Mouse (Mus musculus): ENCODE results near the gene Unc93b1. TPM values are rescaled to one million over a fixed set of nuclear protein-coding genes. Genes with fewer than 3 reads are reported as not detected.
"Not testable (repeated sequence)": the region's sequence is repeated elsewhere in the genome, so short reads cannot be mapped to it uniquely, and the experiment has no call there.

The Unc93b1 gene
- polyA plus RNA-seq, 1 experiment from 2014 or later: 5.1 TPM

- no peak for DNase-seq (ENCODE audit: low spot score)
- Histone ChIP-seq H3K4me3 (no peak overlapping the region), H3K36me3 (no peaks in the 10 kb centered on the region), H3K27me3 (ENCODE audit: low read depth, poor library complexity, severe bottlenecking) (peaks cover 18% of the 10 kb centered on the region; the same call in 1 of the 2 replicates), H3K27ac (replicated peaks) (no peak overlapping the region), H3K9me3 (replicated peaks) (no peaks in the 10 kb centered on the region), H3K4me1 (peaks cover 4% of the 10 kb centered on the region; the same call in 1 of the 2 replicates)
- 85% methylated on average over 7 of the region's 7 CpGs for whole genome bisulfite sequencing
Observed at GRCm38 (mm10) chr19:3942315-3942714, 7.3 kb downstream of the Unc93b1 start.

- Histone ChIP-seq H3K27me3 (ENCODE audit: low read depth, poor library complexity, severe bottlenecking) (peaks cover 18% of the 10 kb centered on the region; the same call in 1 of the 2 replicates), H3K36me3 (no peaks in the 10 kb centered on the region), H3K9me3 (replicated peaks) (no peaks in the 10 kb centered on the region), H3K4me1 (peaks cover 4% of the 10 kb centered on the region; the same call in 1 of the 2 replicates), H3K27ac (replicated peaks) (no peak overlapping the region), H3K4me3 (peak overlapping the region; percentile 10; the same call in 1 of the 2 replicates)
- WGBS: 24% methylated on average over 27 of the region's 27 CpGs
- no peak for DNase-seq (ENCODE audit: low spot score)
Observed at GRCm38 (mm10) chr19:3942986-3943735, 8.2 kb downstream of the Unc93b1 start.

- H3K4me3 ChIP-seq: no peak overlapping the region
- DNase-seq (ENCODE audit: low spot score): no peak
- H3K27ac ChIP-seq (replicated peaks): no peak overlapping the region
- no peaks in the 10 kb centered on the region for H3K9me3 ChIP-seq (replicated peaks)
- H3K4me1 ChIP-seq: peaks cover 6% of the 10 kb centered on the region; the same call in 1 of the 2 replicates
- H3K36me3 ChIP-seq: no peaks in the 10 kb centered on the region
- peaks cover 18% of the 10 kb centered on the region; the same call in 1 of the 2 replicates for H3K27me3 ChIP-seq (ENCODE audit: low read depth, poor library complexity, severe bottlenecking)
- WGBS: 38% methylated on average over 10 of the region's 10 CpGs
Observed at GRCm38 (mm10) chr19:3945872-3946564, 11.0 kb downstream of the Unc93b1 start.

- Histone ChIP-seq H3K4me1 (peaks cover 6% of the 10 kb centered on the region; the same call in 1 of the 2 replicates), H3K9me3 (replicated peaks) (no peaks in the 10 kb centered on the region), H3K36me3 (no peaks in the 10 kb centered on the region), H3K27ac (replicated peaks) (no peak overlapping the region), H3K4me3 (no peak overlapping the region), H3K27me3 (ENCODE audit: low read depth, poor library complexity, severe bottlenecking) (peaks cover 18% of the 10 kb centered on the region; the same call in 1 of the 2 replicates)
- DNase-seq (ENCODE audit: low spot score): peak; percentile 61
- 20% methylated on average over 2 of the region's 2 CpGs for WGBS
Observed at GRCm38 (mm10) chr19:3946715-3947114, 11.7 kb downstream of the Unc93b1 start.

GRCm38 (mm10) chr19:3947813-3948212 lies 12.8 kb downstream of the Unc93b1 start:
- 83% methylated on average over 3 of the region's 3 CpGs for WGBS
- Histone ChIP-seq H3K4me1 (peaks cover 6% of the 10 kb centered on the region; the same call in 1 of the 2 replicates), H3K27ac (replicated peaks) (no peak overlapping the region), H3K9me3 (replicated peaks) (no peaks in the 10 kb centered on the region), H3K36me3 (no peaks in the 10 kb centered on the region), H3K27me3 (ENCODE audit: low read depth, poor library complexity, severe bottlenecking) (peaks cover 7% of the 10 kb centered on the region; the same call in 1 of the 2 replicates), H3K4me3 (no peak overlapping the region)
- no peak for DNase-seq (ENCODE audit: low spot score)

GRCm38 (mm10) chr19:3948546-3948945 lies 13.6 kb downstream of the Unc93b1 start:
- no peaks in the 10 kb centered on the region for H3K36me3 ChIP-seq
- no peak for DNase-seq (ENCODE audit: low spot score)
- H3K9me3 ChIP-seq (replicated peaks): no peaks in the 10 kb centered on the region
- H3K4me1 ChIP-seq: 0 out of 2 replicates have a peak, but pooled peaks cover 3% of the 10 kb centered on the region
- WGBS: 78% methylated on average over 14 of the region's 14 CpGs
- H3K27me3 ChIP-seq (ENCODE audit: low read depth, poor library complexity, severe bottlenecking): no peaks in the 10 kb centered on the region
- no peak overlapping the region for H3K27ac ChIP-seq (replicated peaks)
- H3K4me3 ChIP-seq: no peak overlapping the region

- Histone ChIP-seq H3K4me1 (0 out of 2 replicates have a peak, but pooled peaks cover 3% of the 10 kb centered on the region), H3K36me3 (no peaks in the 10 kb centered on the region), H3K9me3 (replicated peaks) (no peaks in the 10 kb centered on the region), H3K4me3 (no peak overlapping the region), H3K27me3 (ENCODE audit: low read depth, poor library complexity, severe bottlenecking) (no peaks in the 10 kb centered on the region), H3K27ac (replicated peaks) (no peak overlapping the region)
- 77% methylated on average over 3 of the region's 3 CpGs for WGBS
- DNase-seq (ENCODE audit: low spot score): no peak
Observed at GRCm38 (mm10) chr19:3950331-3950730, 15.3 kb downstream of the Unc93b1 start.

- H3K27me3 ChIP-seq (ENCODE audit: low read depth, poor library complexity, severe bottlenecking): no peaks in the 10 kb centered on the region
- no peak for DNase-seq (ENCODE audit: low spot score)
- H3K36me3 ChIP-seq: no peaks in the 10 kb centered on the region
- 0 out of 2 replicates have a peak, but pooled peaks cover 3% of the 10 kb centered on the region for H3K4me1 ChIP-seq
- H3K4me3 ChIP-seq: no peak overlapping the region
- H3K27ac ChIP-seq (replicated peaks): no peak overlapping the region
- no peaks in the 10 kb centered on the region for H3K9me3 ChIP-seq (replicated peaks)
Observed at GRCm38 (mm10) chr19:3951461-3951860, 16.5 kb downstream of the Unc93b1 start.

GRCm38 (mm10) chr19:3952099-3952498 lies 17.1 kb downstream of the Unc93b1 start:
- Histone ChIP-seq H3K27me3 (ENCODE audit: low read depth, poor library complexity, severe bottlenecking) (no peaks in the 10 kb centered on the region), H3K4me1 (0 out of 2 replicates have a peak, but pooled peaks cover 3% of the 10 kb centered on the region), H3K4me3 (no peak overlapping the region), H3K9me3 (replicated peaks) (no peaks in the 10 kb centered on the region), H3K36me3 (no peaks in the 10 kb centered on the region), H3K27ac (replicated peaks) (no peak overlapping the region)
- WGBS: 68% methylated on average over 1 of the region's 1 CpGs
- no peak for DNase-seq (ENCODE audit: low spot score)

- Histone ChIP-seq H3K9me3 (replicated peaks) (no peaks in the 10 kb centered on the region), H3K36me3 (no peaks in the 10 kb centered on the region), H3K27me3 (ENCODE audit: low read depth, poor library complexity, severe bottlenecking) (no peaks in the 10 kb centered on the region), H3K4me3 (no peak overlapping the region), H3K4me1 (no peaks in the 10 kb centered on the region), H3K27ac (replicated peaks) (no peak overlapping the region)
- WGBS: 84% methylated on average over 3 of the region's 3 CpGs
- no peak for DNase-seq (ENCODE audit: low spot score)
Observed at GRCm38 (mm10) chr19:3955033-3955432, 20.0 kb downstream of the Unc93b1 start.

GRCm38 (mm10) chr19:3955804-3956203 lies 20.8 kb downstream of the Unc93b1 start:
- H3K4me3 ChIP-seq: no peak overlapping the region
- 68% methylated on average over 4 of the region's 4 CpGs for WGBS
- no peaks in the 10 kb centered on the region for H3K36me3 ChIP-seq
- H3K27ac ChIP-seq (replicated peaks): no peak overlapping the region
- H3K9me3 ChIP-seq (replicated peaks): no peaks in the 10 kb centered on the region
- no peaks in the 10 kb centered on the region for H3K4me1 ChIP-seq
- no peak for DNase-seq (ENCODE audit: low spot score)
- no peaks in the 10 kb centered on the region for H3K27me3 ChIP-seq (ENCODE audit: low read depth, poor library complexity, severe bottlenecking)

GRCm38 (mm10) chr19:3957296-3958036 lies 22.5 kb downstream of the Unc93b1 start:
- not testable (repeated sequence) for DNase-seq (ENCODE audit: low spot score); H3K4me1 ChIP-seq; H3K4me3 ChIP-seq; H3K9me3 ChIP-seq (replicated peaks); H3K36me3 ChIP-seq; H3K27ac ChIP-seq (replicated peaks); H3K27me3 ChIP-seq (ENCODE audit: low read depth, poor library complexity, severe bottlenecking)
- WGBS: 86% methylated on average over 5 of the region's 5 CpGs
